Mouse (Mus musculus): ENCODE data around the gene Lmcd1.

The Lmcd1 gene

DNA sequence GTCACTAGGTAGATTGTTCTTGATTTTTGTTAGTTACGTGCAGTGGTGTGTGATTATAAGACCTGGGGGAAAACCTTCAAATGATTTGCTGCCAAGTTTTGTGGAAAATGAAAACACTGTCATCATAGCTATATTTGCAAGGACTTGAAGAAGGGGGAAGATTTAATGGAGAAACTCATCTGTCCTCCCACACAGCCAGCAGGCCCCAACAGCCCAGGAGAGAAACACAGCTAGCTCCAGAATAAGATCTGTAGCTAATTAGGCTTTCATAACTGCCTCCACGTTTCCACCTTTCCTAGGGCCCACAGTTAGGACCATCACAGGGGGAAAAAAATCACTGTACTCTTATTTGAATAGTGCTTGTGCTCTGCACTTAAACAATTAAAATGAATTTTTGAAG is 10.5 kb downstream of the Lmcd1 start:
- DNase-seq (ENCODE audit: low read depth, low spot score), result no peak

- no peak for DNase-seq (ENCODE audit: low read depth, low spot score)
Measured at GRCm38 (mm10) chr6:112287671-112288070, 14.1 kb downstream of the Lmcd1 start.

DNA sequence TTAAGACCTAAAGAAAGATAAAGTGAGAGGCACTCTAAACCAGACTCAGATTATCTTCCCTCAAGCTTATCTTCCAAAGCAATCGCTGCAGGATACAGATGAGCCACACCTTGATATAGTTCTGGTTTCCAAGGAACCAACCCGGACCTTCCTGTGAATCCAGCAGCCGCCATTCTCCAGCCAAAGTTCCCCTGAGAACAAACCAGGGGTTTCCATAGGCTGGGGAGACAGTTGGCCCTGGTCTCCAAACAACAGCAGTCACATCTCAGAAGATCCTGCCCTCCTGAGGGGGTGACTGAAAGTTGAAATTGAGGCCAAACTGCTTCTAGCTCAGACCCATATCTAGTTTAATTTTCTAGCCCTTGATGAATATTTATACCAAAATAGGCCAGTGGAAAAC is 14.7 kb downstream of the Lmcd1 start:
- no peak for DNase-seq (ENCODE audit: low read depth, low spot score)

DNA sequence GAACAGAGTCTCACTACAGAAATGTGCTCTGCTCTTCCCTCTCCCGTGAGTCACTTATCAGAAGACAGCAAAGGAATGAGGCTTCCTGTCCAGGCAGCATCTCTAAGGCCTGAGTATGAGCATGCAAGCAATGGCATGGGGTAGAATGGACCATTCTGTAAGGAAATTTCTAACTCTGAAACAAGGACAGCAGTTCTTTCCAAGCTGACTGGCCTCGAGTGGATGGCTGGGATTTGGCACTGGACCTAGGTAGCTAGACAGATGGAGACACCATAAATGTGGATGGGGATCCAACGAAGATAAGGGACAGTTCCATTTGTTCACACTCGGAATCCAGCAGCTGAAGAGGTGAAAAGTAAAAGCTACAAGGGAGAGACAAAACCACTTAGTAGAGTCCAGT is 17.6 kb downstream of the Lmcd1 start:
- no peak for DNase-seq (ENCODE audit: low read depth, low spot score)

GRCm38 (mm10) chr6:112293320-112293719 is 19.8 kb downstream of the Lmcd1 start:
- DNase-seq (ENCODE audit: low read depth, low spot score), result no peak

GRCm38 (mm10) chr6:112295269-112295668 is 21.7 kb downstream of the Lmcd1 start:
- no peak for DNase-seq (ENCODE audit: low read depth, low spot score)

- DNase-seq (ENCODE audit: low read depth, low spot score), result no peak
Measured at GRCm38 (mm10) chr6:112300146-112300545, 26.6 kb downstream of the Lmcd1 start.

GRCm38 (mm10) chr6:112300633-112301032 is 27.1 kb downstream of the Lmcd1 start:
- DNase-seq (ENCODE audit: low read depth, low spot score), result no peak

DNA sequence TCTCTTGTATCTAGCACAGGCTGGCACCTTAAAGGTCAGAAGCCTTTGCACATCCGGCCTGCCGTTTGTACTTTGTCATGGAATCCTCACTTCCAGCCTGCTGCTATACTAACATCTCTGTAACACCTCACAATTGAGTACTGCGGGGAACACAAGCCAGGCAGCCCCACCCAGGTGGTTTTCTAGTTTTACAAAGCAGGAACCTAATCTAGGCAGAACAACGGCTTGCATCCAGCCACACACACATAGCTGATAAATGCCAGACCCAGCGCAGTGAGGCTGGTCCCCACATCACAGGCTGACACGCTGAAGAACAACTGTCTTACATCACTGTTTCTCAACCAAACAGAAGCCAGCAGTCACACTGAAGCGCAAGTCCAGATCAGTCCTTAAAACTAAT is 28.7 kb downstream of the Lmcd1 start:
- DNase-seq (ENCODE audit: low read depth, low spot score), result no peak

- no peak for DNase-seq (ENCODE audit: low read depth, low spot score)
Measured at GRCm38 (mm10) chr6:112302814-112303383, 29.3 kb downstream of the Lmcd1 start.

- DNase-seq (ENCODE audit: low read depth, low spot score), result no peak
Measured at GRCm38 (mm10) chr6:112304751-112305150, 31.2 kb downstream of the Lmcd1 start.

- DNase-seq (ENCODE audit: low read depth, low spot score), result no peak
Measured at GRCm38 (mm10) chr6:112309330-112309938, 35.9 kb downstream of the Lmcd1 start.

DNA sequence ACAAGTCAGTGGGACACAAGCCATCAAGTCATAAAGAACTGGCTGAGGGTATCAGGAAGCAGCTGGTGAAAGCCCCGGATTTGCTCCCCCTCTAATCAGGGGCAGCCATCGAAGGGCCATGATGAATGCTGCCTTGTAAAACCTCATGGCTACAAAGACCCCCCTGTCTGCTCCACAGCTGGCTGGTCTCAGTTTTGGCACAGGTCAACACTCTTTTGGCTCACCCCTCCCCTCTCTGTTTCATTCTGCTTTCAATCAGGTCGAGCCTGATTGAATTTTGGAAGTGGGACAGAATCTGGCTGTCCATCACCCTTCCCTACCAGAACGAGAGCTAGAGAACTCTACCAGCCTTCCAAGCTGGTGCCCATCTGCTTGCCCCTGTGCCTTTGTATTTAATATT is 37.8 kb downstream of the Lmcd1 start:
- DNase-seq (ENCODE audit: low read depth, low spot score), result no peak

DNA sequence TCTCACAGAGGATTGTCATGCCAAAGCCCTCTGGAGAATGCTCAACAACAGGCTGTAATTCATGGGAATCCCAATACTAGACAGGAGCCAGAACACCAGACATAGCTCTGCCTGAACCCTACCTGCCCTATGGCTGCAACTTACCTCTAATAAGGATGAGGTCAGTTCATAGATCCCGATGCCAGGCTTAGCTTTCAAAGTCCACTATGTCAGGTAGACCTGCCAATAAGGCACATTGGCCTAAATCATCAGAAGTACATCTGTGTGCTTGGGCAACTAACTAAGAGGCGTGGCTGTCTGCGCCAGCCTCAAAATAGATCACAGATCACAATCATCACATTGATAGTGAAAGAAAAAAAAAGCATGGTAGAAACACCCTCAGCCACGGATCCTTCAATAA is 45.9 kb downstream of the Lmcd1 start:
- DNase-seq (ENCODE audit: low read depth, low spot score), result no peak

DNA sequence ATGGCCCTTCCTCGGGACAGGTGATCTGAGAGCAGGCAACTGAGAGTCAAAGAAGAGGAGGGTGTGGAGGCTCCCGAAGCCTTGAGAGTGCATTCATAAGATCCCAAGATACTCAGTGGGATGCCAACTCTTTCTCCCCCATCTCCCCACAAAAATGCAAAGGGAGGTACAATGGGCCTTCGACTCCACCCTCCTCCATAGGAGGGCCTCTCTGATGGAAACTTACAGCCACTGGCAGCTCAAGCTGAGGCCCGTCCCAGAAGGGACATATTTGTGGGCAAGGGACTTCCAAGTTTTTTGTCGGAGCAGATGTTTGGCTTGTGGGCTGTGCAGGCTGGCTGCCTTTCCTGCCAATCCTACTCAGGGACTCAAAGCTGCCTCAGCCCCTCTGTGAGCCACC is 47.1 kb downstream of the Lmcd1 start:
- no peak for DNase-seq (ENCODE audit: low read depth, low spot score)

GRCm38 (mm10) chr6:112322916-112323315 is 49.4 kb downstream of the Lmcd1 start:
- DNase-seq (ENCODE audit: low read depth, low spot score), result no peak

- DNase-seq (ENCODE audit: low read depth, low spot score), result no peak
Measured at GRCm38 (mm10) chr6:112325213-112325612, 51.7 kb downstream of the Lmcd1 start.

- DNase-seq (ENCODE audit: low read depth, low spot score), result no peak
Measured at GRCm38 (mm10) chr6:112327793-112328192, 54.2 kb downstream of the Lmcd1 start.

DNA sequence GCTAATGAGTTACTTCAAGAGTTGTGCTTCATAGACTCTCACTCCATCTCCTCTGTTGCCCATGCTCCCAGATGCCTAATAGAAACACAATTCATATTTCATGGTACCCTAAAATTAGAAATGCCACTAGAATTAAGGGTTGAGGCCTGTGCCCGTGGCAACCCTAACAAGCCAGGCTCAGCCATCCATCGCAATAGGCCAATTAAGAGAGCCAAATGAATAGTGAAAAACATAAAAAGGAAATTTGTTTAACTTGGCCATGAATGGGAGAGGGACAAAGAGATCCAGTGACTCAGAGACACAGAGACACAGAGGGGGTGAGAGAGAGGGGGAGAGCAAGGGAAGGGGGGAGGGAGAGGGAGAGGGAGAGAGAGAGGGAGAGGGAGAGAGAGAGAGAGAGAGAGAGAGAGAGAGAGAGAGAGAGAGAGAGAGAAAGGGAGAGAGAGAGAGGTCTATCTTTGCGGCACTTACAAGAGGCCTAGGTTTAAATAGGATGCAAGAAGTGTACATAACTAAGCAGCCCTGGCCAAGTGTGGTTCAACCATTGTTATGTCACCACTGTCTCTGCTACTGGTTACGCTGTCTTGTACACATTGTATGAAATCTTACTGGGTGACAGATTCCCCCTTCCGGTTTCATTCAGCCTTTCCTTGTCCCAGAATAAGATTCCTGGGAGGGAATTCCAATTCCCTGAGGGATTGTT is 57.1 kb downstream of the Lmcd1 start:
- DNase-seq (ENCODE audit: low read depth, low spot score), result no peak

- DNase-seq (ENCODE audit: low read depth, low spot score), result no peak
Measured at GRCm38 (mm10) chr6:112331223-112331598, 57.7 kb downstream of the Lmcd1 start.

GRCm38 (mm10) chr6:112333930-112334329 is 60.4 kb downstream of the Lmcd1 start:
- no peak for DNase-seq (ENCODE audit: low read depth, low spot score)

- no peak for DNase-seq (ENCODE audit: low read depth, low spot score)
Measured at GRCm38 (mm10) chr6:112337667-112338066, 64.1 kb downstream of the Lmcd1 start.

DNA sequence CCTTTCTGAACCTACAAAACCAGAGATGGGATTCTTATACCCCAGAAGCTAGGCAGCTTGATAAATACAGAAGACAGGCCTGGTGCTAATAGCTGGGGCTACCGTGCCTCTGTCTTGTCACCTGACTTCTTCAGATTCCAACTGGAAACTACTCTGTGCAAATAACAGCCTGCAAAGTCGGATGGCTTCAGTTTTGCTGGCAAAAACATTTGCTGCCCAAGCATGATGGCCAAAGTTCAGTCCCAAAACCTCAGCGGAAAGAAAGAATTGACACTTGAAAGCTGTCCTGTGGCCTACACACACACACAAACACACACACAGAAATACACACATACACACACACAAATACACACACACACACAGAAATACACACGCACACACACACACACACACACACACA is 65.5 kb downstream of the Lmcd1 start:
- DNase-seq (ENCODE audit: low read depth, low spot score), result no peak

Measured in retina, adult 2 months (tissue).